Mouse (Mus musculus): ENCODE measurements around the gene Arhgap44.

Arhgap44 gene

DNA sequence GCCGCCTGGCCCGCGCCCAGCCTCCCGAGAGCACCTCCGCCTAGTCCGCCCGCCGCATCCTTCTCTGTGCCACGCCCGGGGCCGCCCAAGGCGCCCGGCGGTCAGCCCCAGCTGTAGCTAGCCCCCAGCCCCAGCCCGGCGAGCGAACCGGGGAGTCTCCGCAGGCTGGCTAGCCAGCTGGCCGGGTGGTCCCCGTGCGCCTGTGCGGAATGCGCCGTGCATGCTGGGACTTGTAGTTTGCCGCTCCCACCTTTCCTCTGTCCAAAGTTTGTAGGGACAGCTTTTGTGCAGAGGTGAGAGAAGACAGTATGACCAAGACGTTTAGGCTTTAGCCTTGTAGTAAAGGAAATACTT is at the start of gene Arhgap44:
TSS of gene Arhgap44 (minus strand) at position 195 of the 354 bp plus-strand sequence.
- DNase-seq (ENCODE audit: low read depth, low spot score) = no peak

DNA sequence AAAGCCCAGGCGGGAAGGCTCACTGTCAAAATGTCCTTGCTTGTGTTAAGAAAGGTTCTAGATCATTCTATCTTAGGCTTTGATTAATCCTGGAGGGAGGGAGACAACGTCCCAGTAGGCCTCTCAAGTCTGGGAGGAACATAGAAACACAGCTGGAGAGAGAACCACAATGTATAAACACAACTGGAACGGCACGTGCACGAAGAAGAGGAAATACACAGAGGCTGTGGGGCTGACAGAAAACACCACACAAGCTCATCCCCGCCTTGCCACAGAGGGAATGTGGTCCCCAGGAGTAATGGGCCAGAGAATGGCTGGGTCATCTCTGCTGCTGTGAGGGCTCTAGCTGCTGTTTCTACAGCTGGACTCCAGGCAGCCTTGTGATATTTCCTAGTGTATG is 48.9 kb upstream of the Arhgap44 start:
- DNase-seq (ENCODE audit: low read depth, low spot score) = no peak

DNA sequence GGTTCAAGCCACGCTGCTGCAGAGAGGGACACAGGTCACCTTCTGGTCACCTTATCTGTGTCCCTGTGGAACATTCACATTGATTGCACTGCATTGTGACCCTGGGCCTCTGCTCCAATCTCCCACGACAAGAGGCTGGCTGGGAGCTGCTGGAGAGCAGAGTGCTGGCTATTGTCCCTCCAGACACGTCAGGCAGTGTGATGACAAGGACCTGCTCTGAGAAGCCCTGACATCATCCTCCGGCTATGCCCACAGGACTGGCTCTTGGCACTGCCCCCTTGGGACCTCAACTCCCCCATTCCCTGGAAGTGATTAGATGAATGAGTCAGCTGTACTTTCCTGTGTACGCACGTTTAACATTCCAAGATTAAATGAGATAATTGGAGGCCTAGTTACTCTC is 46.7 kb upstream of the Arhgap44 start:
- DNase-seq (ENCODE audit: low read depth, low spot score) = no peak

DNA sequence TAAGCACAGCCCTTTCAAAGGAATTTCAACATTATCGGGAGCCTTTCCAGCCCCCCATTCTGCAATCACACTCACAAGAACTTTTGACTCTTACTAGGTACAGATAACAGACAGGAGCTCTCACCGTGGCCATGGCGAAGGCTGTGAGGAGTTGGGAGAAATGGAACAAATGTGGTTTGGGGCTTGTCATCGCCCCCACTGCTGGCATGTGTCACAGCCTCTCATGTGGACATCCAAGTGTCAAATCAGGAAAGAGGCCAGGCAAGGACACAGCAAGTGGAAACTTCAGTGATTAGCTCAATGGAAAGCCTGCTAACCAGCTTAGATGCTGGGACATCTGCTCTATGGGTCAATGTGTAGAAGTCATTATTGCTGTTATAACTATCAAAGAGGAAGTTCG is 42.5 kb upstream of the Arhgap44 start:
- DNase-seq (ENCODE audit: low read depth, low spot score) = no peak

DNA sequence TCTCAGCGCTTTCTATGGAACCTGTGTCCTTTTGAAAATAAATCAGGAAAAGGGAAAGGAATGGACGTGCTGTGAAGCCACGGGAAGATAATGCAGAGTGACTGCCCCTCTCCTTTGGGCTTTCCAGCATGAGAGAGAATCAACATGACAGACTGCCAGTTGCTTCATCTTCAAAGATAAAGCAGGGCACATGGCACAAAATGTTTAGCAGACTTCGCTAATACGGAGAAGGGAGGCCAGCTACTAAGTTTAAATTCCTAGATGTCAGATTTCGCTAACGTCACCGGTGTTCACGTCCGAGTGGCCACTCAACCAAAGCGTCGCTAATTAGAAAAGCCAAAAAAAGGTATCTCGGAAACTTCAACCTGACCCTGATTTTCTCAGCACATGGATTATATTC is 41.9 kb upstream of the Arhgap44 start:
- DNase-seq (ENCODE audit: low read depth, low spot score) = no peak

DNA sequence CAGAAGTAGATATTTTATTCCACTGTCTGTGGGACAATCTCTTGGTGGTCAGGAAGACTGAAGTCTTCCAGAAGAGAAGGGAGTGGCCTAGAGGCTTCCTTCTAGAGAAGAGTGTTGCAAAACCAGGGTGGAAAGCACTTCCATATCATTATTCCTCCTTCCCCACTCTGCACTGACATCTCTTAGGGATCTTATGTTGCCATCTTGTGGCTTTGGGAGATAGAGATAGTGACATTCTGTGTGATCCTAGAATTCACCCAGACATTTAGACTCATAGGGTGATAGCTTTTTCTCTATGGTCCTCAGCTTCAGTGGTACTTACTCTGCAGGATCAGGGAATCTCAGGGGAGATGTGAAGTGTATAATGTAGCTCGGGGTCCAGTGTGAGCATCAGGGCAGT is 40.3 kb upstream of the Arhgap44 start:
- DNase-seq (ENCODE audit: low read depth, low spot score) = no peak

DNA sequence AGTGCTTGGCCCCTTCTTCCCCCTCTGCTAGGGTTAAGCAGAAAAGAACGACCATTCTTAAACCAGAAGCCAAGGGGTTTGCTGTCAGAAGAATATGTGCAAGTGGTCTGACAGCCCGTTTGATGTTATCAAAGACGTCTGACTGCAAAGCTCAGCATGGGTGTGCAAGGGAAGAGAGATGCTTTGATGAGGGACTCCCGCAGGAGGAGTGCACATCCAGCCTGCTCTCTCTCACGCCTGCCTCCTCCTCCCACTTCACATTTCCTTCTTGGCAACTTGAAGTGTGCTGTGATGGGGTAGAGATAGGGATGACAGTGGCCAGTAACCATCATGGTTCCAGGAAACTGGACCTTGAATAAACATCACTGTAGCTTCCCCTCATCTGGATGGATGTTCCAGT is 39.5 kb upstream of the Arhgap44 start:
- DNase-seq (ENCODE audit: low read depth, low spot score) = no peak

DNA sequence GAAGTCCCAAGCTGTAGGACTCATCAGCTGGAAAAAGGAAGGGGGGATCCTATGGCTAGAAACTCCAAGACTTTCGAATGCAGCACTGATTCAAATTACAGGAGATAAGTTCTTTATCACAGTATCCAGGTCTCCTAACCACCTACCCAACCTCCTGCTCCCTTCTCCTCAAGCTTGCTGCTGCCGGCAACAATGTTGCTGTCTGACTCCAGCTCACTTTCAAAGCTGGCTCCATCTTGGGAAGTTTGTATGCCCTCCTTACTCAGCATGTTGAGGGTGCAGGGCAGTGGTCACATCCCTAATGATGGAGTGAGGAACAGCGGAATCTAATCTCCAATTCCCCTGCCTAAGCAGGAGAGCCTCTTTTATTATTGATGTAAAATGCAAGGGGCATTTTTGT is 35.3 kb upstream of the Arhgap44 start:
- DNase-seq (ENCODE audit: low read depth, low spot score) = no peak

DNA sequence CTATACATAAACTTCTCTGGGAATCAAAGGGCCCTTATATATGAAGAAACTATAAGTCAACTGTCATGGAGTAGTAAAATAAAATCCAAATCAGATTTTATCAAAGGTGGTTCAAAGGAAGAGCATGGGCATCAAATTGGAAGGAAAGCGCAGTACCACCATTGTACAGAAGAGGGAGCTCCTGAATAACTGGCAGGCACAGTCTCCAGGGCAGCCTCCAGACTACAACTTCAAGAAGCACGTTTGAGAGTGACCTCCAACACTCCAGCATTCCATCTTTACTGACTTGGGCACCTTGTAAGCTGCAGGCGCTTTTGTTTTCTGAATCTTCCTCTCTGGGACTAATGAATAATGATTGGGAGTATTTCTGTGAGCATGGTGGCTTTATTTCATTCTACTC is 34.5 kb upstream of the Arhgap44 start:
- DNase-seq (ENCODE audit: low read depth, low spot score) = peak; percentile 16

DNA sequence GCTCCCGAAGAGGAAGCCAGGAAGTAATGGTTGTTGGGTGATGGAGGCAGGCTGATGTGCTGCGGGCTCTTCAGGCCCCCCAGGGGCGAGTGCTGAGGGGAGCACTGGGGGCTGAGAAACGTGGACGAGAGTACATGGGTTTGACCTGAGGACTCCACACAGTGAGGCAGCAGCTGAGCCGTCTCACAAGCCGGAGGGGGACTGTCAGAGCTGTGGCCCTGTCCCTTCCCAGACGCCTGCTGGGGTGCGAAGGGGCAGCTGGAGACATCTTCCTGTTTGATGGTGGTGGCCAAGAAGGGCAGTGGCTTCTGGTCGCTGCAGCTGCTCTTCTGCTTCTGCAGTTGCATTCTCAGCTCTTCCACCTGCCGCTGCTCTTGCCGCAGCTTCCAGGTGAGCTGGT is 24.2 kb upstream of the Arhgap44 start:
- DNase-seq (ENCODE audit: low read depth, low spot score) = no peak

DNA sequence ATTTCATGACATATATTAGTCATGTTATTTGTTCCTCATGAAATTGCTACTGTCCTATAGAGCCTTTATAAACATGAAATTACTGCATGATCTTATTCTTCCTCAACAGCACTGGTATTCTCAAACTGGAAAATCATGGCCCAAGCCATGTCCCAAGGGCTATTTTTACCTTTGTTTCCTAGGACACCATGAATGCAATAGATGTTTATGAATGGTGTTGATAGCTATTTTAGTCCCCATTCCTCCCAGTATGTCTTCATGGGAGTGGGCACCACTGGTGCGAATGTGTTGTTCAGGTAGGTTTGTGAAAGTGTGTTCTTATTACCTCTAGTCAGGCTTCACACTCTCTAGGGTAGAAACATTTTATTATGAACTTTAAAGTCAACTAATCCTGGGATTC is 22.4 kb upstream of the Arhgap44 start:
- DNase-seq (ENCODE audit: low read depth, low spot score) = no peak

DNA sequence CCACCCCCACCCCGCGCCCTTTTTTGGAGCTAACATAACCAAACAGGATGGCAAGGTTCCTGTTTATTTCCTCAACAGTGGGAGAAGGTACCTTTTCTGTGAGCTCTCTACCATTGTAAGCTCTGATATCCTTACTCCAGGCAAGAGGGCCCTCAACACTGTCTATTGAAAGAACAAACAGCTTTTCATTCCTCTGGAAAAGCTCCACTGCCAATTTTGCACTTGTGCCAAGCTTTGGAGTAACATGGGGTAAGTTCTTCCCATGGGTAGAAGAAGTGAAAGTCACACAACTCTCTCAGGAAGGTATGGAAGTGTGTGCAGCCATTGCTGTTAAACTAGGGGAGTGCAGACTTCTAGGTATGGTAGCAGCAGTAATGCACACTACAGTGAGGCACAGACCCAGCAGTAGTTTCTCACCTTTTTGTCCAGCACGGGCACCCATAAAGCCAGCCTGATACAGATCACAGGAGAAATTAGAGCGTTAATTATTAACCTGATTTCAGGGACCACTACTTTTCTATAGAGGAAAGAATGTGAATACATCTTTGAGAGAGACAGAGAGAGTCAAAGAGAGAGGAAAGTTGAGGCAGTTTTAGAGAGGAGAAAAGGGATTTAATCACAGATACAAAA is 7.5 kb upstream of the Arhgap44 start:
- DNase-seq (ENCODE audit: low read depth, low spot score) = no peak

DNA sequence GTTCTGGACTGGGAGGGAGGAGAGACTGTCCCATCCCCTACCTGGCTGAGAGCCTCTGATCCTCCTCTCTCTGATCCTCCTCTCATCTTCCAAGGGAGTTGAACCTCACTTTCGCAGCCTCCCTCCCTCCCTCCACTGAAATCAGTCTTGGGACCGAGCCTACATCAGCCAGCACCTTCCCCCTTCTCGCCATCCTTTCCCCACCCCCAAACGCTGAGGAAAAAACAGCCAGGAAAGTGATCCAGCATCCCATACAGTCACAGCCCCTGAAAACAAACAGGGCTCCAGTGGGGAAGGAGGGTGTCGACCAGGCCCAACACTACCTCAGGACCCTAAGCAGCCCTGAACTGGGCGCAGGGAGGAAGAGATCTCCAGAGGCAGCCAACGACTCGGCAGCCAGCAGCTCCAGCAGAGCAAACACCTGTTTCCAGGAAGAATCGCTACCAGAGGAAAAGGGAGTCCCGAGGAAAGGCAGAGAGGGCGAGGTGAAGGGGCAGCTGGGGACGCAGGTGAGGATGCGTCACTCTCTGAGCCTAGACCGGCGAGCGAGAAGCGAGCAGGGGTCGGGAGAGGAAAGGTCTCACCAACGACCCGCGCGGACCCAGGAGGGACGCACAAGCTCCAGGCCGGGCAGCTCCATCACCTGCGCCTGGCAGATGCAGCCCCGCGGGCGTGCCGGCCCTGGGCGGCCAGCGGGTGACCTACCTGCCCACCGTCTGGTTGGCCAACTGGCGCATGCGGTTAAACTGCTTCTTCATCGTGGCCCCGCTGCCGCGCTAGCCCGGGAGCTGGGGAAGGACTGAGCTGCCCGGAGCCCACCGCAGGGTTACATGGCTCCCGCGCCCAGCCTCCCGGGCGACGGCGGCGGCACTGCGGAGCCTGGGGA is 637 bp downstream of the Arhgap44 start:
- DNase-seq (ENCODE audit: low read depth, low spot score) = no peak

DNA sequence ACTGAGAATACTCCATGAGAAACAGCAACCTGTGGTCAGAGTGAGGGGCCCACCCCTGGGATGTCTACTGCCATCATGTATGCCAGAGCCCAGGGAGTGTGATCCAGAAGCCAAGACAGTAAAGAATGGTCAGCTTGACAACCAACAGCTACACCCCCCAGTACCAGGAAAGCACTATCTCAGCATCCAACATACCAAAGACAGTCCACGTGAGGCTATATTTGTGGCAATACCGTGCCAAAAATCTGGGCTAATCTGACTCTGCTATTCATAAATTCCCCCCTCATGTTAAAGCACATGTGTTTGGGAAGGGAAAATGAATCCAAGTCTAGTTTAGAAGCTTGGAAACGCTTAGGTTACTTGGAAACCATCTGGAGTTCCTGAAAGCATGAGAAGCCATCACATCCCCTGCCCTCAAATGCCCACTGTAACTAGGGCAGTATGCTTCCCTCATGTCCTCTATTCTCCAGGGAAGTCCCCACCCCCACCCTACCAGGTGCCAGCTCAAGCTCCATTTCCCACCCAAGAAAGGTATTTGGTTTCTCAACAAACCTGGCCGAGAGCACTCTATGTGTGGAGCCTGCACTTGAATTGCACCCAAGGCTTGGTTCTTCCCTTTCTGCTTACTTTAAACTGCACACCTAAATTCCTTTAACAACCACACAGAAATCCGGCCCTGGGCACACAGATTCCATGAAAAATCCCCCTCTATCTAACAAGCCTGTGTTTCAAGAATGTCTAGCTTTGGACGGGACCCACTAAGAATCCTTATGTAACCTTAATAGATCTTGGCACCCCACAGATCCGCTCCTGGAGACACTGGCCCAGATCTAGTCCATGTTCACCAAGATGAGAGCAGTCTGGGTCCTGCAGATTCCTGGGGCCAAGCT is 1.5 kb downstream of the Arhgap44 start:
- no peak for DNase-seq (ENCODE audit: low read depth, low spot score)

DNA sequence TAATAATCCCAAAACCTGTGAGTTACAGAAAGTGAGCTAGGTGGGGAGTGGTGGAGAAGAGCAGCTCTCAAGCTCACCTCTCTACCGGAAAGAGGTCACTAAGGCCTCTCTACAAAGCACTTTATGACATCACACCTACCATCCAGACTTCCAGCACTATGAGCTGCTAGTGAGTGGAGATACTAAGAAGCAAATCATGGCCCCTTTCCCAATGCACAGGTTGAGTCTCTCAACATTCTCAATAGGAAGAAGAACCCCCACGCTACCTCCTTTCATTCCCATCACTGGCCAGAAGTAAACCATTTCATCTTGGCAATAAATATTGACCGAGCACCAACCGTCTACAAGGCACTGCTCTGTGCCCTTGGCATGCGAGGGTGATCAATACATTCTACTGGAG is 3.0 kb downstream of the Arhgap44 start, which contains the start of gene 1700086D15Rik:
TSS of gene 1700086D15Rik (minus strand) at position 101 of the 400 bp plus-strand sequence.
- no peak for DNase-seq (ENCODE audit: low read depth, low spot score)

DNA sequence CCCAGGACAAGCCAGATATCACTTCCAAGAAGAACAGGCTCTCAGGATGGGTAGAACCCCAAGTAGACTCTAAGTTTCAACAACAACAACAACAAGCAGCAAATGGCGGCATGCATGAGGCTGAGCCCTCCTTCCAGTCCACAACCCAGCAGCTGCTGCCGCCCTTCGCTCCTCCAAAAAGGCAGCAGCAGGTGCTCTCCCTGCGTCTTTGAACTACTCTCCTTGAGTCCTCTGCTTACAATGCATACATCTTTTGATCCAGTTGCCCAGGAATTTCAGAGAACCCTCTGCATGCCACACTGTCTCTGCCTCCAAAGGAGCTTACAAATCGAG is 4.1 kb downstream of the Arhgap44 start:
- DNase-seq (ENCODE audit: low read depth, low spot score) = no peak

DNA sequence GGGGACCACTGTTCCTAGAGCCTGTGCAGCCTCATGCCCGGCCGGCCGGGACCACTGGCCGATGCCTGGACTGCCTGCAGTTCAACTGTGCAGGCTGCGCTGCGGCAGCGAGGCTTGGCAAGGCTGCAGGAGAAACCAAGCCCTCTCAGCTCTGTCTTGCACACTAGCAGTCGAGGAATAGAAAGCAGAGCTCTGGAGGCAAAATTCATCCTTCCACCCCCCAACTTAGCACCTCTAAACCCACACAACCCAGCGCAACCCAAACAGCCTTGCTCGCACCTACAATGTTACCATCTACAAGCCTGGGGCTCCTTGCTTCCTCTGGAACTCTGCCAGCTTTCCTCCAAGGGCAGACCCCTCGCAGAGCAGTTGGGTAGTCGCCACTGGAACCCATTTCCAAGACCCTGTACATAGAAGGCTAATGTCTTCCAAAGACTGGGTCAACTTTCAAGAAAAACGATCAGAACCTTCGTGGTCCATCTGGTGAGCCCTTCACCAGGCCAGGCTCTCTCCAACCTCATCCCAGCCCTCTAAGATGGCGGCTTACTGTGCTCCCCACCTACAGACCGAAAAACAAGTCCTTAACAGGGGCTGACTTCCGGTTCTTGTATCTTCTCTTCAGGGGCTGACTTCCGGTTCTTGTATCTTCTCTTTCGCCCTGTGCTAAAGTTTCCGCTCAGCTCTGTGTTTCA is 4.6 kb downstream of the Arhgap44 start:
- DNase-seq (ENCODE audit: low read depth, low spot score) = no peak

DNA sequence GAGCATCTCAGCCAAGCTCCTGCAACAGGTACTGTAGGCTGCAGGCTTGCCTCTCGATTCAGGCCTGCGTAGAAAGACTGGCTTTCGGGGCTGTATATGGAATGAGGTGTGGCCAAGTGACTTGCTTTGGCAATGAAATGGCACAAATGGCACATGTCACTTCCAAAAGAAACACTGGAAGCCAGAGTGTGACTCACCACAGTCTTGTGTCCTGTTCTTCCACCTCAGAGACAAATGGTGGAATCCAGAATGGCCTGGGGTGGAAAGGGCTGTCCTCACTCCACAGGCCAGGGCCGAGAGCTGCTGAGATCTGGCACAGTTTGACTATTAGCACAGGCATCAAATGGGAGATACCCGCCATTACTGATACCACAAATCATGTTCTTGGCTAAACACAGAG is 9.8 kb downstream of the Arhgap44 start:
- no peak for DNase-seq (ENCODE audit: low read depth, low spot score)

DNA sequence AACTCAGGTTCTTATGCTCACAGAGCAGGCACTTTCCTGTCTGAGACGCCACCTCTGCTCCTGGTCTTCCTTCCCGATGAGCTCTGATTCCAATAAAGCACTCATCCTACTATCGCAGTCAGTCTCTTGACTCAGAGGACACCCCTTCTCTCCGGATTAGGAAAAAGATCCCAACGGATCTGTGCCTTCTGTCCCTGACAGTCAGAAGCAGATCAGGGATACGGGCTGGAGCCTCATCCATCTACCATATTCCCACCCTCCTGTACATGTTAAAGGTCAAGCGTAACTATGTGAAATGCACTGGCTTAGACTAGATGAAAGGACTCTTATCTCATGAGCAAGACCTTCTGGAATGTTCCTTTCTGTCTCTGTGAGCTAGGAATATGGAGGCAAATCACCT is 14.3 kb downstream of the Arhgap44 start:
- DNase-seq (ENCODE audit: low read depth, low spot score) = no peak

DNA sequence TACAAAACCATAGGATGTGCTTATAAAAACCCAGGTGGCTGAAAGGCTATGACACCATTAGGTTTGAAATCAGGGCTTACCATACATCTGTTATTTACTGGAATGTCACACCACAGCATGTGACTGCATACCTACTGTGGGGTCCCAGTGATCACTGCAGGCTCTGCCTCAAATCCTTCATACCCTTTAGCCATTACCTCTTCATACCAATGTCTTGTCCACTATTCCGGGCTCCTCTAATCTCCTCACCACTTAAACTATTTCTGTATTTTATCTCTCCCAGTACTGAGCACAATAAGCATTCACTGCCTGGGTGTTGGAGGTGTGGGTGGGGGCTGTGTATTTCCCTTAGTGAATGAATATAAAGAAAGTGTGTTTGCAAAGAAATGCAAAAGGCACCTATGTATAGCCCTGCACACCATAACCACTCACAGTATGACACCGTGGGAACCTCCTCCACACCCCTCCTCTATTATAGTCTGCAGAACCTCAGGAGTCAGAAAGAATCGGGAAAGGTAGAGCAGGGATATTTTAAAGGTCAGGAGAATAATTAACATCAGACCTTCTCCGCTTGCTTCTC is 19.8 kb downstream of the Arhgap44 start:
- DNase-seq (ENCODE audit: low read depth, low spot score) = no peak

DNA sequence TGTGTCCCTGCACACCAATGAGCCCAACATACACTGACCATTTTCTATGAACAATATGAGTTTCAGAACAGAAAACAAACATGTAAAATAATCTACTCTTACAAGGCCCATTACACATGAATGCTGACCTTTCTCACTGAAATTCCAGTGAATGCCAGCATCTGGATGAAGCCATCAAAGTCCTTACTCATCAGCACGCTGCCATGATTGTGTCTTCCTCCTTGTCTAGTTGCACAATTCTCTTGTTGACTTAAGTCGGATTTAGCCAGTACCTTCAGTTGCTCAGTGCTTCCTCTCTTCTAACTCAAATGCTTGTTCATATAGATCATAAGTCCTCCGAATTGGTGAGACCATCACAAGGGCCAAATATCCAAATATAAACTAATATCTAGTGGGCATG is 23.7 kb downstream of the Arhgap44 start:
- no peak for DNase-seq (ENCODE audit: low read depth, low spot score)
